Mouse (Mus musculus) myocyte (in vitro differentiated cells): ENCODE measurements at regions not wholly inside any gene's neighbourhood (a gene's known extent, or its start where the extent isn't known, plus 50 kb on each side); places are given as distances from the start of the nearest gene placed in this dataset.

Experiments
- H3K27me3 ChIP-seq: one replicate; pipeline ENCODE4 v1.6.1; 2011; ENCODE audit not compliant: control insufficient read depth, insufficient read depth, insufficient read length
- H3K36me3 ChIP-seq: one replicate; pipeline ENCODE4 v1.6.1; 2011; ENCODE audit not compliant: control insufficient read depth, insufficient read depth
- H3K4me2 ChIP-seq: one replicate; pipeline ENCODE4 v1.6.1; 2011; ENCODE audit warnings: low read depth, control low read depth
- H3K4me3 ChIP-seq: one replicate; pipeline ENCODE4 v1.5.1; 2011; ENCODE audit warnings: mild to moderate bottlenecking, control low read depth, moderate library complexity
- H3K79me2 ChIP-seq: one replicate; pipeline ENCODE4 v1.6.1; 2011; ENCODE audit not compliant: control insufficient read depth, insufficient read depth
- H3ac ChIP-seq: one replicate; pipeline ENCODE4 v1.6.1; 2011; ENCODE audit not compliant: control insufficient read depth, insufficient read length
- CEBPB ChIP-seq: IDR thresholded peaks from 2 replicates; pipeline ENCODE4 v1.6.1; 2011; ENCODE audit warnings: mild to moderate bottlenecking, moderate library complexity; ENCODE audit not compliant: poor library complexity, insufficient read depth, severe bottlenecking
- E2F4 ChIP-seq: IDR thresholded peaks from one replicate; pipeline ENCODE4 v1.6.1; 2011; ENCODE audit warnings: mild to moderate bottlenecking, control low read depth, moderate library complexity; ENCODE audit not compliant: insufficient read depth
- MAX ChIP-seq: IDR thresholded peaks from one replicate; pipeline ENCODE4 v1.6.1; 2011; ENCODE audit warnings: low read depth, mild to moderate bottlenecking, control low read depth
- MYOD1 ChIP-seq, 3 experiments: IDR thresholded peaks; one replicate each; pipeline ENCODE4 v1.6.1; 2011; ENCODE audit warnings: control low read depth in 2 of 3, low read depth in 2 of 3, mild to moderate bottlenecking in 2 of 3, moderate library complexity in 1 of 3; ENCODE audit not compliant: insufficient read length in 2 of 3, control insufficient read depth in 1 of 3
- MYOG ChIP-seq, 3 experiments: IDR thresholded peaks; one replicate each; pipeline ENCODE4 v1.6.1; 2011; ENCODE audit warnings: control low read depth in 2 of 3, low read depth in 2 of 3, mild to moderate bottlenecking in 2 of 3; ENCODE audit not compliant: insufficient read length in 2 of 3, control insufficient read depth in 1 of 3, insufficient read depth in 1 of 3
- POLR2A ChIP-seq: IDR thresholded peaks from one replicate; pipeline ENCODE4 v1.6.1; 2011; ENCODE audit warnings: low read depth, mild to moderate bottlenecking, control low read depth, moderate library complexity; ENCODE audit not compliant: insufficient read length
- POLR2AphosphoS2 ChIP-seq: IDR thresholded peaks from one replicate; pipeline ENCODE4 v1.6.1; 2011; ENCODE audit warnings: low read depth, control low read depth; ENCODE audit not compliant: insufficient read length
- REST ChIP-seq: IDR thresholded peaks from one replicate; pipeline ENCODE4 v1.6.1; 2011; ENCODE audit warnings: mild to moderate bottlenecking, control low read depth, moderate library complexity; ENCODE audit not compliant: insufficient read depth, insufficient read length
- SRF ChIP-seq: IDR thresholded peaks from one replicate; pipeline ENCODE4 v1.6.1; 2011; ENCODE audit warnings: low read depth; ENCODE audit not compliant: control insufficient read depth, insufficient read length
- TCF12 ChIP-seq: IDR thresholded peaks from one replicate; pipeline ENCODE4 v1.6.1; 2011; ENCODE audit warnings: mild to moderate bottlenecking, control low read depth; ENCODE audit not compliant: poor library complexity, insufficient read depth, severe bottlenecking
- TCF3 ChIP-seq: IDR thresholded peaks from one replicate; pipeline ENCODE4 v1.6.1; 2011; ENCODE audit warnings: low read depth, control low read depth; ENCODE audit not compliant: insufficient read length
- USF1 ChIP-seq: IDR thresholded peaks from one replicate; pipeline ENCODE4 v1.6.1; 2011; ENCODE audit warnings: low read depth, mild to moderate bottlenecking, control low read depth, moderate library complexity

GRCm38 (mm10) chr13:47712507-47712906, 548.5 kb upstream of the Id4 start:
- Histone ChIP-seq H3K4me2 (no peak overlapping the region), H3ac (no peak overlapping the region), H3K36me3 (no peaks in the 10 kb centered on the region), H3K79me2 (no peaks in the 10 kb centered on the region), H3K27me3 (no peaks in the 10 kb centered on the region), H3K4me3 (no peak overlapping the region)
- TF ChIP-seq MYOG (IDR thresholded peaks at IDR 0.05; ENCODE audit: control insufficient read depth in 1 of 3, insufficient read depth in 1 of 3, insufficient read length in 2 of 3, low read depth in 2 of 3): no peak
- TF ChIP-seq SRF: no peak
- no peak for TF ChIP-seq TCF3
- no peak for TF ChIP-seq POLR2A
- TF ChIP-seq REST: no peak
- no peak for TF ChIP-seq E2F4
- TF ChIP-seq MAX: no peak
- no peak for TF ChIP-seq TCF12
- no peak for TF ChIP-seq POLR2AphosphoS2
- no peak for TF ChIP-seq USF1
- TF ChIP-seq MYOD1 (IDR thresholded peaks at IDR 0.05; ENCODE audit: control insufficient read depth in 1 of 3, insufficient read length in 2 of 3, low read depth in 2 of 3): no peak
- no peak for TF ChIP-seq CEBPB

DNA sequence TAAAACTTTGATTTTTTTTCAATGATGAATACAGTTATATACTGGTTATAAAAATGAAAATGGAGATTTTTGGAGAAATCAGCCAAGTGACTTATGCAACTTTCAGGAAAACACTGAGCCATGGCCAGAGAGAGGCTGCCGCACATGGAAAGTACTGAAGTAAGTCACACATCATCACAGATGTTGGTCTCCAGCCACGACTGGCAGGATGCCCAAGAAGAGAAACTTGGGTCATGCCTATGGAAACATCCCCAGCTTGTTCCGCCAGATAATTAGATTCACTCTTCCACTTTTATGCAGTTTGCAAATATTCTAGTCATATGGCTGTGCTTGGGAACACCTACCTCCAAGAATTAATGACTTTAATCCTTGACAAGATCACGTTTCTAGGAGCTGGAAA, 544.8 kb upstream of the Id4 start:
- TF ChIP-seq MAX: no peak
- TF ChIP-seq TCF12: no peak
- TF ChIP-seq MYOD1 (IDR thresholded peaks at IDR 0.05; ENCODE audit: control insufficient read depth in 1 of 3, insufficient read length in 2 of 3, low read depth in 2 of 3): no peak
- no peak for TF ChIP-seq POLR2A
- TF ChIP-seq MYOG (IDR thresholded peaks at IDR 0.05; ENCODE audit: control insufficient read depth in 1 of 3, insufficient read depth in 1 of 3, insufficient read length in 2 of 3, low read depth in 2 of 3): no peak
- no peak for TF ChIP-seq REST
- TF ChIP-seq CEBPB: no peak
- TF ChIP-seq POLR2AphosphoS2: no peak
- TF ChIP-seq USF1: no peak
- TF ChIP-seq E2F4: no peak
- TF ChIP-seq SRF: no peak
- no peak for TF ChIP-seq TCF3
- no peak overlapping the region for H3ac ChIP-seq
- H3K79me2 ChIP-seq: no peaks in the 10 kb centered on the region
- no peaks in the 10 kb centered on the region for H3K27me3 ChIP-seq
- H3K4me3 ChIP-seq: no peak overlapping the region
- H3K4me2 ChIP-seq: no peak overlapping the region
- no peaks in the 10 kb centered on the region for H3K36me3 ChIP-seq

DNA sequence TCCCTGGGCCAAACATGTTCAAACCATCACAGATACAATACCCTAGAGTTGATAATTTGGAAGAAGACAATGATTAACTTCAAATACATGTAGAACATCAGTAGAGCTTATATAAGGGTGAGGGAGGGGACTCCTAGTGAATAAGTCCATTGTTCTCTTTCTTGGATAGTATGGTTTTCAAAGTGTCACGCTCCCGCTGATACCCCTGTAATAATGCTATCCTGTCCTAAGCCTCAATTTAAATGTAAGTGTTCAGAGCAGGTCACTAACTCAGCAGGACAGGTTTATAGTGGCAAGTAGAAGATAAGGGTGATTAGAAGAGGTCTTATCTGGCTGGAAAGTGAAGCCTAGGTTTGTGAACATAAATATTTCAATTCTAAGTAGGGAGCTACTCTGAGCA, 540.4 kb upstream of the Id4 start:
- Histone ChIP-seq H3K4me3 (no peak overlapping the region), H3K27me3 (no peaks in the 10 kb centered on the region), H3ac (no peak overlapping the region), H3K4me2 (no peak overlapping the region), H3K79me2 (no peaks in the 10 kb centered on the region), H3K36me3 (no peaks in the 10 kb centered on the region)
- TF ChIP-seq SRF (no peak), E2F4 (no peak), TCF3 (no peak)

DNA sequence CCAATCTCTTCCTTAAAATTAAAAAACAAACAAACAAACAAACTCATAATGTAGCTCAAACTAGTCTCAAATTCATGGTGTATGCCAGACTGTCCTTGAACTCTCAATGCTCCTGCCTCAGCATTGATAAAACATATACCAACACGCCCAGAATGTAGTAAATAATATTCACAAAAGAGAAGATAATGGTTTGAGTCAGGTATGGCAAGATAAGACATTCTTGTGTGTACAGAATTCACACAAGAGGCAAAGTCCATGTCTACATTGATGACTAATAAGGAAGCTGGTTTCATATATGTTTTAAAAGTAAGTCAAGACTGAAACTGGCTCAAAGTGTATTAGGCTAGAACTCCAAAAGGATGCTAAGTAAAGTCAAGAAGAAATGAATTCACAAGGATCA, 526.6 kb upstream of the Id4 start:
- no peak overlapping the region for H3ac ChIP-seq
- no peaks in the 10 kb centered on the region for H3K27me3 ChIP-seq
- H3K36me3 ChIP-seq: no peaks in the 10 kb centered on the region
- no peak overlapping the region for H3K4me3 ChIP-seq
- no peak overlapping the region for H3K4me2 ChIP-seq
- H3K79me2 ChIP-seq: no peaks in the 10 kb centered on the region
- no peak for TF ChIP-seq TCF3
- TF ChIP-seq USF1: no peak
- TF ChIP-seq REST: no peak
- no peak for TF ChIP-seq POLR2A
- TF ChIP-seq CEBPB: no peak
- no peak for TF ChIP-seq SRF
- TF ChIP-seq MAX: no peak
- no peak for TF ChIP-seq MYOD1 (IDR thresholded peaks at IDR 0.05; ENCODE audit: control insufficient read depth in 1 of 3, insufficient read length in 2 of 3, low read depth in 2 of 3)
- no peak for TF ChIP-seq POLR2AphosphoS2
- no peak for TF ChIP-seq TCF12
- no peak for TF ChIP-seq MYOG (IDR thresholded peaks at IDR 0.05; ENCODE audit: control insufficient read depth in 1 of 3, insufficient read depth in 1 of 3, insufficient read length in 2 of 3, low read depth in 2 of 3)
- no peak for TF ChIP-seq E2F4

GRCm38 (mm10) chr13:47735426-47736063, 525.5 kb upstream of the Id4 start:
- H3K79me2 ChIP-seq: no peaks in the 10 kb centered on the region
- no peak overlapping the region for H3ac ChIP-seq
- H3K4me3 ChIP-seq: no peak overlapping the region
- H3K36me3 ChIP-seq: no peaks in the 10 kb centered on the region
- H3K4me2 ChIP-seq: no peak overlapping the region
- H3K27me3 ChIP-seq: no peaks in the 10 kb centered on the region
- TF ChIP-seq MYOD1 (IDR thresholded peaks at IDR 0.05; ENCODE audit: control insufficient read depth in 1 of 3, insufficient read length in 2 of 3, low read depth in 2 of 3): no peak
- no peak for TF ChIP-seq CEBPB
- TF ChIP-seq POLR2A: no peak
- TF ChIP-seq SRF: no peak
- TF ChIP-seq POLR2AphosphoS2: no peak
- no peak for TF ChIP-seq USF1
- no peak for TF ChIP-seq MAX
- TF ChIP-seq MYOG (IDR thresholded peaks at IDR 0.05; ENCODE audit: control insufficient read depth in 1 of 3, insufficient read depth in 1 of 3, insufficient read length in 2 of 3, low read depth in 2 of 3): no peak
- no peak for TF ChIP-seq TCF3
- TF ChIP-seq REST: no peak
- TF ChIP-seq TCF12: no peak
- TF ChIP-seq E2F4: no peak
